Mouse (Mus musculus) skeletal muscle tissue, adult 2 months (tissue): ENCODE results near the gene Wdr20.
A peak's percentile ranks its signal among the peaks of the same experiment; 100 is the strongest.

Experiments used
- DNase-seq: peaks from one replicate; pipeline ENCODE4 v3.0.0-alpha.2; 2012; ENCODE audit warnings: low read depth, low spot score

Gene Wdr20

GRCm38 (mm10) chr12:110819367-110819766, 81.6 kb downstream of the Wdr20 start:
- no peak for DNase-seq

GRCm38 (mm10) chr12:110821787-110822186, 84.0 kb downstream of the Wdr20 start:
- DNase-seq, result no peak

GRCm38 (mm10) chr12:110822366-110822765, 84.6 kb downstream of the Wdr20 start:
- DNase-seq, result no peak

GRCm38 (mm10) chr12:110828908-110829307, 91.2 kb downstream of the Wdr20 start:
- DNase-seq, result no peak

GRCm38 (mm10) chr12:110830293-110831024, 92.7 kb downstream of the Wdr20 start:
- DNase-seq, result no peak

GRCm38 (mm10) chr12:110835182-110835581, 97.4 kb downstream of the Wdr20 start:
- DNase-seq, result no peak

- DNase-seq, result no peak
Measured at GRCm38 (mm10) chr12:110836729-110837128, 99.0 kb downstream of the Wdr20 start.

GRCm38 (mm10) chr12:110837192-110837841, 99.6 kb downstream of the Wdr20 start:
- no peak for DNase-seq

- DNase-seq, result no peak
Measured at GRCm38 (mm10) chr12:110837850-110838249, 100.1 kb downstream of the Wdr20 start.

- peak; percentile 92 for DNase-seq
Measured at GRCm38 (mm10) chr12:110840348-110841198, 102.8 kb downstream of the Wdr20 start, which contains the start of gene Mok. TSS of gene Mok (minus strand) at chr12:110840939.

- no peak for DNase-seq
Measured at GRCm38 (mm10) chr12:110841731-110842493, 104.2 kb downstream of the Wdr20 start.

GRCm38 (mm10) chr12:110843194-110844048, 105.7 kb downstream of the Wdr20 start:
- peak; percentile 71 for DNase-seq

- DNase-seq, result peak; percentile 32
Measured at GRCm38 (mm10) chr12:110844227-110845130, 106.7 kb downstream of the Wdr20 start.

GRCm38 (mm10) chr12:110845131-110845880, 107.6 kb downstream of the Wdr20 start:
- peak; percentile 98 for DNase-seq

- no peak for DNase-seq
Measured at GRCm38 (mm10) chr12:110846191-110846765, 108.5 kb downstream of the Wdr20 start.

GRCm38 (mm10) chr12:110850010-110850928, 112.5 kb downstream of the Wdr20 start, which contains the start of gene Zfp839:
TSS of gene Zfp839 (plus strand) at chr12:110850253.
- DNase-seq, result peak; percentile 76

- no peak for DNase-seq
Measured at GRCm38 (mm10) chr12:110850929-110851256, 113.1 kb downstream of the Wdr20 start.
